Mouse (Mus musculus): ENCODE data around the gene Ppm1n.

DNA sequence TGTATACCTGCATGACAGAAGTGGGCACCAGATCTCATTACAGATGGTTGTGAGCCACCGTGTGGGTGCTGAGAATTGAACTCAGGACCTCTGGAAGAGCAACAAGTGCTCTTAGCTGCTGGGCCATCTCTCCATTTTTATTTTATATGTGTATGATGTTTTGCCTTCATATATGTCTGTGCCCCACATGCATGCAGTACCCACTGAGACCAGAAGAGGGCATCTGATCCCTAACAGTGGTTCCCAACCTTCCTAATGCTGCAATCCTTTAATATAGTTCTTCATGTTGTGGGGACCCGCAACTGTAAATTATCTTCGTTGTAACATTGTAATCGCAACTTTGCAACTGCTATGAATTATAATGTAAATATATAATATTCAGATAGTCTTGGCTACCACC lies 4.9 kb upstream of the Ppm1n start:
- no peak for TF ChIP-seq CEBPB (IDR thresholded peaks at IDR 0.05; ENCODE audit: low read depth)
- TF ChIP-seq USF1 (IDR thresholded peaks at IDR 0.05; ENCODE audit: low read depth) = no peak
- TF ChIP-seq CTCF (IDR thresholded peaks at IDR 0.05; ENCODE audit: control insufficient read depth, insufficient read depth, insufficient read length) = peak; percentile 18
- TF ChIP-seq MAX (IDR thresholded peaks at IDR 0.05) = no peak

Measured in C2C12 (cell line).